Mouse (Mus musculus): ENCODE results near the gene Jtb. TPM values are rescaled to one million over a fixed set of nuclear protein-coding genes. Genes with fewer than 3 reads are reported as not detected.

Gene Jtb
- 10 to 100 TPM; 64.2 to 76.1 (median 70.4) TPM for total RNA-seq (2022)

- peak; percentile 94 for DNase-seq
Observed at GRCm38 (mm10) chr3:90231507-90232333, at the start of gene Jtb. Gene Jtb, plus strand, starts transcription at chr3:90231597.

- no peak for DNase-seq
Observed at GRCm38 (mm10) chr3:90183581-90183980, 47.8 kb upstream of the Jtb start.

GRCm38 (mm10) chr3:90190859-90191510, 40.4 kb upstream of the Jtb start:
- DNase-seq, result no peak

GRCm38 (mm10) chr3:90194759-90195158, 36.6 kb upstream of the Jtb start:
- no peak for DNase-seq

- DNase-seq, result no peak
Observed at GRCm38 (mm10) chr3:90195644-90196043, 35.8 kb upstream of the Jtb start.

GRCm38 (mm10) chr3:90197548-90197947, 33.8 kb upstream of the Jtb start:
- no peak for DNase-seq

- DNase-seq, result no peak
Observed at GRCm38 (mm10) chr3:90202884-90203283, 28.5 kb upstream of the Jtb start.

GRCm38 (mm10) chr3:90203619-90204018, 27.8 kb upstream of the Jtb start:
- no peak for DNase-seq

- DNase-seq, result no peak
Observed at GRCm38 (mm10) chr3:90204582-90204981, 26.8 kb upstream of the Jtb start.

GRCm38 (mm10) chr3:90208662-90209061, 22.7 kb upstream of the Jtb start:
- DNase-seq, result no peak

GRCm38 (mm10) chr3:90209908-90210566, 21.4 kb upstream of the Jtb start:
- no peak for DNase-seq

GRCm38 (mm10) chr3:90211475-90212398, 19.7 kb upstream of the Jtb start:
- DNase-seq, result no peak

- no peak for DNase-seq
Observed at GRCm38 (mm10) chr3:90212723-90213122, 18.7 kb upstream of the Jtb start.

GRCm38 (mm10) chr3:90213377-90213866, 18.0 kb upstream of the Jtb start, which contains the start of the genes Rps27 and Rab13:
Gene Rps27, minus strand, starts transcription at chr3:90213651.
Gene Rab13, plus strand, starts transcription at chr3:90213695.
- peak; percentile 89 for DNase-seq

- no peak for DNase-seq
Observed at GRCm38 (mm10) chr3:90213956-90214684, 17.3 kb upstream of the Jtb start.

- no peak for DNase-seq
Observed at GRCm38 (mm10) chr3:90215825-90216380, 15.5 kb upstream of the Jtb start.

- peak; percentile 42 for DNase-seq
Observed at GRCm38 (mm10) chr3:90220088-90220487, 11.3 kb upstream of the Jtb start.

GRCm38 (mm10) chr3:90220531-90220951, 10.9 kb upstream of the Jtb start:
- peak; percentile 81 for DNase-seq

GRCm38 (mm10) chr3:90221123-90221522, 10.3 kb upstream of the Jtb start:
- no peak for DNase-seq

- no peak for DNase-seq
Observed at GRCm38 (mm10) chr3:90222455-90222854, 8.9 kb upstream of the Jtb start.

- DNase-seq, result no peak
Observed at GRCm38 (mm10) chr3:90222941-90223340, 8.5 kb upstream of the Jtb start.
